Mouse (Mus musculus): Measurements from ENCODE around the gene Bicra.

- TF ChIP-seq CTCF (IDR thresholded peaks at IDR 0.05; ENCODE audit: low read depth) (no peak), EP300 (IDR thresholded peaks at IDR 0.05; ENCODE audit: low read depth) (0 out of 2 replicates have a peak, but pooled peaks have one; percentile 10)
Observed at GRCm38 (mm10) chr7:16046101-16046480, 1.6 kb downstream of the Bicra start.

Measured in liver, embryonic 14.5 days (tissue).